Mouse (Mus musculus) CH12.LX (cell line): ENCODE results near the gene Lrig1. TPM values are rescaled to one million over a fixed set of nuclear protein-coding genes. Genes with fewer than 3 reads are reported as not detected.

Experiments used
- DNase-seq: peaks from one replicate; pipeline ENCODE4 v3.0.0-alpha.2; 2013; ENCODE audit errors: extremely low read depth
- H3K27ac ChIP-seq: 2 replicates; pipeline ENCODE4 v1.5.1; 2012; ENCODE audit warnings: low read depth, mild to moderate bottlenecking, control low read depth, moderate library complexity; ENCODE audit not compliant: insufficient read depth
- H3K27me3 ChIP-seq: replicated peaks from 2 replicates; pipeline ENCODE3; 2012; ENCODE audit warnings: inconsistent platforms
- H3K36me3 ChIP-seq, 2 experiments: replicated peaks in 1 of 2; 2 replicates each; pipeline versions ENCODE3 to v1.6.1; 2012; ENCODE audit warnings: inconsistent platforms in 1 of 2, low read length in 1 of 2, mild to moderate bottlenecking in 1 of 2, mixed read lengths in 1 of 2, moderate library complexity in 1 of 2; ENCODE audit not compliant: control insufficient read depth in 1 of 2, insufficient read depth in 1 of 2
- H3K4me1 ChIP-seq, 2 experiments: 2 replicates each; pipeline ENCODE4 v1.6.1; 2012; ENCODE audit warnings: inconsistent platforms in 1 of 2, moderate library complexity in 1 of 2; ENCODE audit not compliant: insufficient read depth in 2 of 2, control insufficient read depth in 1 of 2
- H3K4me2 ChIP-seq: 2 replicates; pipeline ENCODE4 v1.6.1; 2012; ENCODE audit warnings: low read depth, mild to moderate bottlenecking, control low read depth; ENCODE audit not compliant: poor library complexity, insufficient read depth, severe bottlenecking
- H3K4me3 ChIP-seq, 3 experiments: fragments of 150-350 bp in 1 of 3; sonication (generic) in 1 of 3; replicated peaks in 1 of 3; 2 replicates each; pipeline versions ENCODE3 to v1.5.1; 2011 to 2012; ENCODE audit warnings: low read depth in 2 of 3, low read length in 2 of 3, mild to moderate bottlenecking in 2 of 3, moderate library complexity in 2 of 3, control low read depth in 1 of 3, improper control_type of control experiment in 1 of 3, inconsistent platforms in 1 of 3, mixed read lengths in 1 of 3; ENCODE audit not compliant: poor library complexity in 1 of 3
- H3K79me2 ChIP-seq: replicated peaks from 2 replicates; pipeline ENCODE4 v1.6.1; 2012; ENCODE audit warnings: mild to moderate bottlenecking, moderate library complexity; ENCODE audit not compliant: control insufficient read depth, poor library complexity, insufficient read depth, severe bottlenecking; ENCODE audit errors: extremely low read depth
- H3K9ac ChIP-seq: 2 replicates; pipeline ENCODE4 v1.6.1; 2012; ENCODE audit warnings: low read depth, mild to moderate bottlenecking, control low read depth, moderate library complexity; ENCODE audit not compliant: insufficient read depth
- H3K9me3 ChIP-seq: replicated peaks from 2 replicates; pipeline ENCODE3; 2012; ENCODE audit warnings: low read length, inconsistent platforms, mixed read lengths
- BHLHE40 ChIP-seq: IDR thresholded peaks from 2 replicates; pipeline ENCODE4 v1.6.1; 2011; ENCODE audit warnings: mild to moderate bottlenecking, low read depth, low read length, improper control_type of control experiment
- CHD2 ChIP-seq: IDR thresholded peaks from 2 replicates; pipeline ENCODE4 v1.6.1; 2011; ENCODE audit warnings: low read length, improper control_type of control experiment
- CTCF ChIP-seq, 2 experiments: IDR thresholded peaks in 1 of 2; conservative IDR thresholded peaks in 1 of 2; 2 replicates each; pipeline ENCODE4 v1.5.1; 2011 to 2012; ENCODE audit warnings: low read depth in 2 of 2, low read length in 2 of 2, improper control_type of control experiment in 1 of 2, inconsistent platforms in 1 of 2, mild to moderate bottlenecking in 1 of 2, moderate library complexity in 1 of 2
- ELF1 ChIP-seq: IDR thresholded peaks from 2 replicates; pipeline ENCODE4 v1.6.1; 2014; ENCODE audit warnings: low read depth, mild to moderate bottlenecking, inconsistent platforms, low read length, improper control_type of control experiment
- EP300 ChIP-seq: IDR thresholded peaks from 2 replicates; pipeline ENCODE4 v1.6.1; 2011; ENCODE audit warnings: low read length, improper control_type of control experiment
- GABPA ChIP-seq: IDR thresholded peaks from 2 replicates; pipeline ENCODE4 v1.6.1; 2012; ENCODE audit warnings: low read depth, low read length, improper control_type of control experiment, inconsistent platforms; ENCODE audit not compliant: insufficient replicate concordance
- HCFC1 ChIP-seq: IDR thresholded peaks from 2 replicates; pipeline ENCODE4 v1.6.1; 2012; ENCODE audit warnings: low read depth, mild to moderate bottlenecking, inconsistent platforms, low read length, improper control_type of control experiment
- KAT2A ChIP-seq: IDR thresholded peaks from 2 replicates; pipeline ENCODE4 v1.6.1; 2012; ENCODE audit warnings: low read length, improper control_type of control experiment, inconsistent platforms; ENCODE audit not compliant: insufficient replicate concordance
- MAFK ChIP-seq: IDR thresholded peaks from 2 replicates; pipeline ENCODE4 v1.6.1; 2011; ENCODE audit warnings: low read length, improper control_type of control experiment; ENCODE audit not compliant: insufficient replicate concordance
- MXI1 ChIP-seq: IDR thresholded peaks from 2 replicates; pipeline ENCODE4 v1.6.1; 2011; ENCODE audit warnings: mild to moderate bottlenecking, low read depth, low read length, improper control_type of control experiment
- NELFE ChIP-seq: IDR thresholded peaks from 2 replicates; pipeline ENCODE4 v1.6.1; 2011; ENCODE audit warnings: low read depth, low read length, improper control_type of control experiment
- ZMIZ1 ChIP-seq: IDR thresholded peaks from 2 replicates; pipeline ENCODE4 v1.6.1; 2012; ENCODE audit warnings: low read depth, mild to moderate bottlenecking, inconsistent platforms, low read length, improper control_type of control experiment
- dilution Hi-C: fragments of 300-500 bp; cut with MboI; formaldehyde crosslinking; loops from 2 replicates; pipeline ENCODE4 v1.14.3; 2020; ENCODE audit warnings: low sequenced_read_pairs; ENCODE audit not compliant: extremely low pct_unique_long_range_greater_than_20kb, extremely low pct_ligation_motif_present
- in situ Hi-C: fragments of 300-500 bp; cut with MboI; formaldehyde crosslinking; loops from 3 replicates; pipeline ENCODE4 v1.14.3; 2019; ENCODE audit warnings: low sequenced_read_pairs, low pct_ligation_motif_present, low pct_unique_long_range_greater_than_20kb, mixed read lengths
- polyA plus RNA-seq: library from polyadenylated mRNA; unstranded; fragments of >175 nt; gene quantifications from 2 replicates; pipeline ENCODE4 v1.2.1, GENCODE M21; 2012; ENCODE audit warnings: low read depth; ENCODE audit not compliant: insufficient read length
- total RNA-seq, 2 experiments: library from RNA; depleted of rRNA; stranded (reverse); fragments of 300-350 nt in 1 of 2; fragments of >200 nt in 1 of 2; gene quantifications; 2 replicates each; pipeline ENCODE4 v1.2.3; 2012 to 2014

Gene Lrig1
- total and polyA plus RNA-seq, 3 experiments, result 0.43 TPM; not detected in 2

- dilution Hi-C loops (no loop called here), in situ Hi-C loops (no loop called here)
- Histone ChIP-seq H3K4me1 (peaks cover 0 to 15% of the 10 kb centered on the region in 2 experiments; a peak in 2 of 4 replicates), H3K79me2 (no peaks in the 10 kb centered on the region), H3K4me3 (no peak overlapping the region), H3K36me3 (peaks cover 0 to 56% of the 10 kb centered on the region in 2 experiments), H3K9me3 (no peaks in the 10 kb centered on the region), H3K9ac (no peak overlapping the region), H3K4me2 (no peak overlapping the region), H3K27ac (no peak overlapping the region), H3K27me3 (no peaks in the 10 kb centered on the region)
- TF ChIP-seq EP300, result no peak
- no peak for TF ChIP-seq KAT2A
- no peak for TF ChIP-seq BHLHE40
- TF ChIP-seq NELFE, result no peak
- no peak for DNase-seq
Measured at GRCm38 (mm10) chr6:94598421-94598820, 101.5 kb downstream of the Lrig1 start.

GRCm38 (mm10) chr6:94596761-94597485, 103.0 kb downstream of the Lrig1 start:
- in situ Hi-C loops, result no loop called here

GRCm38 (mm10) chr6:94596051-94596760, 103.8 kb downstream of the Lrig1 start:
- Histone ChIP-seq H3K4me1 (peaks cover 0 to 4% of the 10 kb centered on the region in 2 experiments; a peak in 2 of 4 replicates), H3K36me3 (peaks cover 2 to 49% of the 10 kb centered on the region in 2 experiments), H3K9ac (no peak overlapping the region), H3K4me2 (no peak overlapping the region), H3K27ac (no peak overlapping the region), H3K9me3 (no peaks in the 10 kb centered on the region), H3K4me3 (no peak overlapping the region), H3K79me2 (no peaks in the 10 kb centered on the region), H3K27me3 (no peaks in the 10 kb centered on the region)
- dilution Hi-C loops, result no loop called here
- in situ Hi-C loops, result no loop called here
- TF ChIP-seq MXI1, result no peak
- DNase-seq, result no peak

More at GRCm38 (mm10) chr6:94596761-94597485, 103.0 kb downstream of the Lrig1 start:
- no peaks in the 10 kb centered on the region for H3K9me3 ChIP-seq
- dilution Hi-C loops, result no loop called here
- TF ChIP-seq ELF1, result no peak
- 0 out of 4 replicates have a peak, but pooled peaks of 1 of the 2 experiments have one; percentile 15 for TF ChIP-seq CTCF (conservative IDR thresholded peaks at IDR 0.05 in 1 of 2, IDR thresholded peaks at IDR 0.05 in 1 of 2; ENCODE audit: low read depth in 2 of 2, low read length in 2 of 2)
- no peak for TF ChIP-seq ZMIZ1
- no peak for TF ChIP-seq MAFK
- TF ChIP-seq HCFC1, result no peak
- TF ChIP-seq GABPA, result no peak
- TF ChIP-seq CHD2, result no peak
- TF ChIP-seq, all 38 proteins: peak for 1
- H3K4me1 ChIP-seq, result peaks cover 0 to 11% of the 10 kb centered on the region in 2 experiments; a peak in 2 of 4 replicates
- DNase-seq, result no peak
- no peak overlapping the region for H3K4me3 ChIP-seq
- H3K27ac ChIP-seq, result no peak overlapping the region
- peaks cover 2 to 54% of the 10 kb centered on the region in 2 experiments for H3K36me3 ChIP-seq
- no peaks in the 10 kb centered on the region for H3K79me2 ChIP-seq
- H3K27me3 ChIP-seq, result no peaks in the 10 kb centered on the region
- H3K9ac ChIP-seq, result no peak overlapping the region
- H3K4me2 ChIP-seq, result no peak overlapping the region
